Mouse (Mus musculus) layer of hippocampus, adult 6 months (tissue): ENCODE results near the gene Zc2hc1b. TPM values are rescaled to one million over a fixed set of nuclear protein-coding genes. Genes with fewer than 3 reads are reported as not detected.

Experiments
- long read RNA-seq, 2 experiments: library from polyadenylated mRNA; unstranded; transcript quantifications; one replicate each; pipeline ENCODE4 v2.0.0; 2019 to 2020
- polyA plus RNA-seq: library from polyadenylated mRNA; unstranded; fragments of <200 nt; fragmentation: Nextera tagmentation; gene quantifications from 2 replicates; pipeline ENCODE4 v1.2.3, GENCODE M21; 2021

Gene Zc2hc1b
- not detected in 2 replicates for polyA plus RNA-seq
- long read RNA-seq, experiment 1 = 0 reads
- long read RNA-seq, experiment 2 = 0 reads

GRCm38 (mm10) chr10:13177973-13178624 is at the start of gene Zc2hc1b:
TSS of gene Zc2hc1b (minus strand) at chr10:13178023.

GRCm38 (mm10) chr10:13192731-13193351 is 15.0 kb upstream of the Zc2hc1b start, which contains the start of gene Ltv1:
TSS of gene Ltv1 (minus strand) at chr10:13193168.

Other genes with a start within 250 kb of the Zc2hc1b start
- 0.06 and 0.24 TPM in 2 replicates for gene Stx11, start 213.7 kb downstream of the Zc2hc1b start, polyA plus RNA-seq
- gene Sf3b5, start 172.7 kb downstream of the Zc2hc1b start, polyA plus RNA-seq = 59.6 and 59.8 TPM in 2 replicates
- 7.1 and 7.5 TPM in 2 replicates for gene Plagl1, start 117.5 kb downstream of the Zc2hc1b start, polyA plus RNA-seq
- gene Ltv1, start 15.1 kb upstream of the Zc2hc1b start, polyA plus RNA-seq = 16.6 and 18.2 TPM in 2 replicates